Mouse (Mus musculus) neural tube, embryonic 12.5 days (tissue): ENCODE measurements around the gene Kcnk15. TPM values are rescaled to one million over a fixed set of nuclear protein-coding genes. Genes with fewer than 3 reads are reported as not detected.

Experiments
- ATAC-seq: fragments of 200-750 bp; cut with Nextera tagmentation; 2 replicates; pipeline ENCODE4 v1.8.0; 2017; ENCODE audit warnings: low read depth, mild to moderate bottlenecking, moderate TSS enrichment, moderate library complexity; ENCODE audit not compliant: low FRiP score
- H3K27ac ChIP-seq: fragments of 300-500 bp; sonication (generic); 2 replicates; pipeline ENCODE4 v1.5.1; 2016
- H3K27me3 ChIP-seq: fragments of 300-500 bp; sonication (generic); replicated peaks from 2 replicates; pipeline ENCODE4 v1.6.1; 2016; ENCODE audit warnings: mild to moderate bottlenecking
- H3K36me3 ChIP-seq: fragments of 300-500 bp; sonication (generic); 2 replicates; pipeline ENCODE4 v1.6.1; 2016; ENCODE audit warnings: mild to moderate bottlenecking
- H3K4me1 ChIP-seq: fragments of 300-500 bp; sonication (generic); 2 replicates; pipeline ENCODE4 v1.6.1; 2016
- H3K4me2 ChIP-seq: fragments of 300-500 bp; sonication (generic); replicated peaks from 2 replicates; pipeline ENCODE4 v1.6.1; 2016; ENCODE audit warnings: mild to moderate bottlenecking
- H3K4me3 ChIP-seq: fragments of 300-500 bp; sonication (generic); 2 replicates; pipeline ENCODE4 v1.5.1; 2016
- H3K9ac ChIP-seq: fragments of 300-500 bp; sonication (generic); 2 replicates; pipeline ENCODE4 v1.6.1; 2016; ENCODE audit warnings: mild to moderate bottlenecking
- H3K9me3 ChIP-seq: fragments of 300-500 bp; sonication (generic); 2 replicates; pipeline ENCODE4 v1.6.1; 2016; ENCODE audit warnings: mild to moderate bottlenecking
- WGBS: fragments of 180-500 bp; shearing (Covaris S2); methylation state at CpG from one replicate; pipeline ENCODE4 v1.1.7; 2016; 5-methylcytosine and 5-hydroxymethylcytosine counted together
- polyA plus RNA-seq: library from polyadenylated mRNA; unstranded; fragments of >200 nt; fragmentation: Nextera tagmentation; extraction: Ambion mirVana; gene quantifications from 2 replicates; pipeline ENCODE4 v1.2.1, GENCODE M21; 2016

The Kcnk15 gene
- 0.10 TPM in 1 of 2 replicates, not detected in the other for polyA plus RNA-seq

DNA sequence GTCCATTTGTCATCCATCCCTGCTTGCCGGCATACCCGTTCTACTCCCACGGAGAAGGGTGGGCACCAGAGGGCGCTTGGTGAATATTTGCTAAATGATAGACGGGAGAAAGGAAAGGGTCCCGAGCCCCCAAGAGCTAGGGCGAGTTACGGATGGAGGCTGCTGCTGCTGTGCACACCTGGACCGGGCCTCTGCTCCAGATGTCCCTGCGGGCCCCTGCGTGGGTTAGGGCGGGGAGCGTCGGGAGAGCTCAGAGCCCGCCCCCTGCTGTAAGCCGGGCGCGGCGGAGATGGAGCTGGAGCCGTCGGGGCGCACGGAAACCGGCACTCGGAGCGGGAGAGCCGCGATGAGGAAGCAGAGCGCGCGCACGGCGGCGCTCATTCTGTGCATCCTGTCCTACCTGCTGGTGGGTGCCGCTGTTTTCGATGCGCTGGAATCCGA lies at the start of gene Kcnk15:
TSS of gene Kcnk15 (plus strand) at position 191 of the 441 bp plus-strand sequence.
- peak within 1 kb of the TSS; percentile 38 for H3K4me2 ChIP-seq
- H3K9ac ChIP-seq, result no peak within 1 kb of the TSS
- no peaks in the 10 kb centered on the region for H3K4me1 ChIP-seq
- H3K27me3 ChIP-seq, result peaks cover 84% of the 10 kb centered on the region
- H3K9me3 ChIP-seq, result no peaks in the 10 kb centered on the region
- 1% methylated on average over 38 of the region's 38 CpGs for WGBS
- peak within 1 kb of the TSS; percentile 18; the same call in 1 of the 2 replicates for H3K4me3 ChIP-seq
- H3K27ac ChIP-seq, result no peak within 1 kb of the TSS
- ATAC-seq, result no peak
- H3K36me3 ChIP-seq, result no peaks in the 10 kb centered on the region

DNA sequence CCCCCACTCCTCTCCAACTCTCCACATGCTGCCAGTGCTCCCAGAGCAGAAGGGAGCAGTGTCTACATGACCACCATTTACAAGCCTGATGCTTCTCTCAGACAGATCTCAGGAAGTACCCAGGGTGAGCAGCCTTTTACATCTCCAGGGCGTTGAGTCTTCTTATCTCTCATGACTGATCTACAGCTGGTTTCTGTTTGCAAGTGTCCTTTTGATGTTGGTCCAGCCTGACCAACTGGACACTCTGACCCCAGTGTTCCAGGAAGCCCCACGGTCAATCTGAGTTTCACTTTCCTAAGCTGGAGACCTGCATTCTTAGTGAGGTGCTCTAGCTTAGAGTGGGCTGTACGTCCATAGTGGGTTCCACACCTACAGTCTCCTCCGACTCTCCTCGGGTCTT lies 49.6 kb upstream of the Kcnk15 start:
- no peaks in the 10 kb centered on the region for H3K4me1 ChIP-seq
- no peak overlapping the region for H3K4me2 ChIP-seq
- H3K27me3 ChIP-seq, result no peaks in the 10 kb centered on the region
- 86% methylated on average over 5 of the region's 5 CpGs for WGBS
- H3K9me3 ChIP-seq, result no peaks in the 10 kb centered on the region
- no peak overlapping the region for H3K9ac ChIP-seq
- no peaks in the 10 kb centered on the region for H3K36me3 ChIP-seq
- ATAC-seq, result no peak
- H3K4me3 ChIP-seq, result no peak overlapping the region
- H3K27ac ChIP-seq, result no peak overlapping the region

DNA sequence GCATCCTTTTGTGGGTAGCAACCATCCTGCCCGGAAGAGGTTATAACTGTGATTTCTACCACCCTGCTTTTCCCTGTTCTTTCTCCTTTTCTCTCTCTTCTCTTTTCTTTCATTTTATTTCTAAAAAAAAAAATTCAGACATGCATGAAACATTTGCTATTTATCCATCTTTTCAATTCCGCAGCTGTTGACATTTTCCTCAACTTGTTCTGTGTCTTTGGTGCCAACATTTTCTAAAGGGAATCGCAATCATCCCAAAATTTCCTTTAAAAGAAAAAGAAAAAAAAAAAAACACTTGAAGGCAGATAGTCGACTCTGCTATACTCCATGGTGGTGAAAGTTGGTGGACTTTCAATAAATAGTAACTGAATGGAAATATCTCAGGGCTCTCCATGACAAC lies 44.3 kb upstream of the Kcnk15 start:
- H3K9me3 ChIP-seq, result no peaks in the 10 kb centered on the region
- WGBS, result 89% methylated on average over 4 of the region's 4 CpGs
- ATAC-seq, result no peak
- H3K27ac ChIP-seq, result no peak overlapping the region
- no peaks in the 10 kb centered on the region for H3K36me3 ChIP-seq
- H3K4me1 ChIP-seq, result no peaks in the 10 kb centered on the region; the same call in 1 of the 2 replicates
- no peaks in the 10 kb centered on the region for H3K27me3 ChIP-seq
- no peak overlapping the region for H3K9ac ChIP-seq
- H3K4me3 ChIP-seq, result no peak overlapping the region
- H3K4me2 ChIP-seq, result no peak overlapping the region

- no peak overlapping the region for H3K9ac ChIP-seq
- ATAC-seq, result no peak
- H3K4me1 ChIP-seq, result no peaks in the 10 kb centered on the region; the same call in 1 of the 2 replicates
- H3K4me2 ChIP-seq, result no peak overlapping the region
- no peaks in the 10 kb centered on the region for H3K36me3 ChIP-seq
- H3K4me3 ChIP-seq, result no peak overlapping the region
- H3K27ac ChIP-seq, result no peak overlapping the region
- H3K9me3 ChIP-seq, result no peaks in the 10 kb centered on the region
- H3K27me3 ChIP-seq, result no peaks in the 10 kb centered on the region
- WGBS, result 73% methylated on average over 7 of the region's 7 CpGs
Measured at GRCm38 (mm10) chr2:163809704-163810103, 43.7 kb upstream of the Kcnk15 start.

DNA sequence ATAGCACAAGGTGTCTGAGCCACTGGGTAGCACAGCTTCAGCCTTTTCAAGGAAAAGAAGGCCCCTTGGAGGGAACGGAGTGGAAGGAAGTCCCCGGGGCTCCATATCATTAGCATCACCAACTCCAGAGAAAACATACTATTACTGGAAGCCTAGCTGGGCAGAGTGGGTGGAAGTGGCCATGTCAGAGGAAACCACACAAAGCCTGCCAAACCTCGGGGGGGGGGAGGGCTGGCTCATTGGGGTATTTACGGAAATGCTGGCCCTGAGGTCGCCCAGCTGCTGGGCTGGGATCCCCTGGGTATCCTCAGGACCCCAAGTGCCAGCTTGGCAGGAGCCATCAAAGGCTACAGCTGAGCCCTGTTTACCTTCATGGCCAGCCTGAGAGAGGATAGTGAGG lies 40.4 kb upstream of the Kcnk15 start:
- Histone ChIP-seq H3K4me1 (no peaks in the 10 kb centered on the region; the same call in 1 of the 2 replicates), H3K4me2 (no peak overlapping the region), H3K9ac (no peak overlapping the region), H3K4me3 (no peak overlapping the region), H3K27me3 (no peaks in the 10 kb centered on the region), H3K9me3 (no peaks in the 10 kb centered on the region), H3K27ac (no peak overlapping the region), H3K36me3 (no peaks in the 10 kb centered on the region)
- ATAC-seq, result no peak
- 55% methylated on average over 5 of the region's 5 CpGs for WGBS

DNA sequence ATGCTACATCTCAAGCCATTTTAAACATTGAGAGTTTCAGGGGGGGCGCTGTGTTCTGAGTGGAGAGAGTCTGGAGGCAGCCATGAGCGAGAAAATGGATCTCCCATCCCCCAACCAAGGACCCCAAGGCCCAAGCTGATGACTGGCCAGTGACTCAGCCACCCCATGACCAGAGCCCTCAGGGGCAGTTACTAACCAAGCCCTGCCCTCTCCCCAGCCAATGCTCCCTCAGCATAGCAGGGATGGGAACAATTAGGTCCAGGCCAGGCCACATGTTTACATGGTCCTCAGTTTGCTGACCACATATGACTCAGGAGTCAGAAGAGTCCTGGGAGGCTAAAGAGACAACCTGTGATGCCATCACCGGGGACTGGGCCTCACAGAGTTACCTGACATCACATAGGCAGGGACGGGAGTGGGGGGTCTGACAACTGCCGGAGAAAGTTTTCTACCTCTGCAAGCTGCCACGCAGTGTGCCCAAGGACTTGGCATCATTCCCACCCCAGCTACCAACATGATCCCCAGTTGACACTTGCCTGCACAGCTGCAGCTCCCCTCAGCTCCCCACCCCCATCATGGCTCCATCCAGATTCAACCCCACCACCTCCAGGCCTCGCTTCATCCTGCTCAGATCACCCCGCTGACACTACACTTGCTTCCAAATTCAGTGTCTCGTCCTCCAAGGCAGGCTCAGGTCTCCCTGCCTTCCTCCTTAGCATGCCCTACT lies 38.5 kb upstream of the Kcnk15 start:
- Histone ChIP-seq H3K4me3 (no peak overlapping the region), H3K9ac (no peak overlapping the region), H3K4me1 (no peaks in the 10 kb centered on the region; the same call in 1 of the 2 replicates), H3K27ac (no peak overlapping the region), H3K4me2 (no peak overlapping the region), H3K27me3 (no peaks in the 10 kb centered on the region), H3K9me3 (no peaks in the 10 kb centered on the region), H3K36me3 (no peaks in the 10 kb centered on the region)
- ATAC-seq, result no peak
- 83% methylated on average over 9 of the region's 9 CpGs for WGBS

GRCm38 (mm10) chr2:163820607-163821006 lies 32.8 kb upstream of the Kcnk15 start, which contains the start of gene Ccn5:
Gene Ccn5 (plus strand): TSS chr2:163820861.
- H3K4me3 ChIP-seq, result no peak within 1 kb of the TSS
- 78% methylated on average over 4 of the region's 4 CpGs for WGBS
- ATAC-seq, result no peak
- H3K4me2 ChIP-seq, result no peak within 1 kb of the TSS
- H3K9me3 ChIP-seq, result no peaks in the 10 kb centered on the region
- no peaks in the 10 kb centered on the region for H3K4me1 ChIP-seq
- no peaks in the 10 kb centered on the region for H3K36me3 ChIP-seq
- no peak within 1 kb of the TSS for H3K9ac ChIP-seq
- no peaks in the 10 kb centered on the region for H3K27me3 ChIP-seq
- no peak within 1 kb of the TSS for H3K27ac ChIP-seq

DNA sequence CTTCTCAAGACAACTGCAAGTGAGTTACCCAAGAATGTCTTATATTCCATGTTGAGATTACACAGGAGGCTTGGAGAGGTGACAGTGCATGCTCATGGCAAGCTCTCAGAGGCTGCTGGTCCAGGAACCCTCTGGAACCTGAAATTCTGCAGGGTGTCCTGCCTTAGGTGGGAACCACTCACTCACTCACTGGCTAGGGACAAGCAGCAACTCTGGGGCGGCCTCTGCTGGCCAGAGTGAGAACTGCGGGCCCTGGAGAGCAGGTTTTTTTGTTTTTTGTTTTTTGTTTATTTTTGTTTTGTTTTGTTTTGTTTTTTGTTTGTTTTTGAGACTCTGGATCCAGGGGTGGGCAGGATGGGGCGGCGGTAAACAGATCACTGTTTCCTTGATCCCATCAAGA lies 30.2 kb upstream of the Kcnk15 start:
- WGBS, result 12% methylated on average over 4 of the region's 4 CpGs

DNA sequence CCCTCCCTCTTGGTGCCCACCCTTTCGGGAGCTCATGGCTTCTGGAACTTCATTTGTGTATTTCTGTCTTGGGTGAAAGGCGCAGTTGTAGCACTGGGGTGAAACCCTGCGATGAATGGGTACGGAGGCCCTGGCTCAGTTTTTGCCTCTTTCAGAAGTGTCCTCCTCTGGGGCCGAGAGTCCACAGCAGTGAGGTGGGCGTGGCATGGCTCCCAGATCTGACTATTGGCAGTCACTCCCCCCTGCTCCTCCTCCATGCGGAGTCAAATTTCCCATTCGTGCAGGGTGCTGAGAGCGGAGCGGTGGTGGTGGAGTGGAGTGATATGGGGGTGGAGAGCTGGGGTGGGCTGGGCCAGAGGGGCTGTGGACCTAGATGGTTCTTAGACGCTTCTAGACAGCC lies 29.7 kb upstream of the Kcnk15 start:
- no peak for ATAC-seq
- H3K9ac ChIP-seq, result no peak overlapping the region
- 16% methylated on average over 11 of the region's 11 CpGs for WGBS
- H3K4me2 ChIP-seq, result peak overlapping the region; percentile 41
- no peaks in the 10 kb centered on the region for H3K9me3 ChIP-seq
- H3K36me3 ChIP-seq, result no peaks in the 10 kb centered on the region
- H3K27me3 ChIP-seq, result no peaks in the 10 kb centered on the region
- no peak overlapping the region for H3K27ac ChIP-seq
- no peaks in the 10 kb centered on the region for H3K4me1 ChIP-seq
- no peak overlapping the region for H3K4me3 ChIP-seq

More for the DNA sequence above, 30.2 kb upstream of the Kcnk15 start:
- ATAC-seq, result no peak
- H3K4me3 ChIP-seq, result no peak overlapping the region
- H3K9me3 ChIP-seq, result no peaks in the 10 kb centered on the region
- no peaks in the 10 kb centered on the region for H3K36me3 ChIP-seq
- H3K4me1 ChIP-seq, result no peaks in the 10 kb centered on the region
- H3K4me2 ChIP-seq, result peak overlapping the region; percentile 41
- H3K27me3 ChIP-seq, result no peaks in the 10 kb centered on the region
- no peak overlapping the region for H3K9ac ChIP-seq
- no peak overlapping the region for H3K27ac ChIP-seq

- no peaks in the 10 kb centered on the region for H3K9me3 ChIP-seq
- no peaks in the 10 kb centered on the region for H3K36me3 ChIP-seq
- WGBS, result 78% methylated on average over 1 of the region's 1 CpGs
- H3K27me3 ChIP-seq, result no peaks in the 10 kb centered on the region
- H3K4me3 ChIP-seq, result no peak overlapping the region
- H3K4me1 ChIP-seq, result no peaks in the 10 kb centered on the region
- H3K4me2 ChIP-seq, result no peak overlapping the region
- no peak overlapping the region for H3K9ac ChIP-seq
- ATAC-seq, result no peak
- H3K27ac ChIP-seq, result no peak overlapping the region
Measured at GRCm38 (mm10) chr2:163825861-163826260, 27.6 kb upstream of the Kcnk15 start.

GRCm38 (mm10) chr2:163826494-163826893 lies 27.0 kb upstream of the Kcnk15 start:
- no peak for ATAC-seq
- Histone ChIP-seq H3K9ac (no peak overlapping the region), H3K4me2 (no peak overlapping the region), H3K27ac (no peak overlapping the region), H3K4me3 (no peak overlapping the region), H3K27me3 (no peaks in the 10 kb centered on the region), H3K36me3 (no peaks in the 10 kb centered on the region), H3K4me1 (no peaks in the 10 kb centered on the region), H3K9me3 (no peaks in the 10 kb centered on the region)
- 82% methylated on average over 5 of the region's 5 CpGs for WGBS

- H3K9me3 ChIP-seq, result no peaks in the 10 kb centered on the region
- no peaks in the 10 kb centered on the region for H3K36me3 ChIP-seq
- H3K27me3 ChIP-seq, result no peaks in the 10 kb centered on the region
- H3K4me3 ChIP-seq, result no peak overlapping the region
- WGBS, result 60% methylated on average over 1 of the region's 1 CpGs
- no peak overlapping the region for H3K27ac ChIP-seq
- no peak overlapping the region for H3K9ac ChIP-seq
- H3K4me1 ChIP-seq, result no peaks in the 10 kb centered on the region
- no peak overlapping the region for H3K4me2 ChIP-seq
- ATAC-seq, result no peak
Measured at GRCm38 (mm10) chr2:163831163-163831562, 22.3 kb upstream of the Kcnk15 start.

- H3K36me3 ChIP-seq, result no peaks in the 10 kb centered on the region
- H3K27ac ChIP-seq, result no peak overlapping the region
- H3K9ac ChIP-seq, result no peak overlapping the region
- H3K4me2 ChIP-seq, result no peak overlapping the region
- 29% methylated on average over 9 of the region's 9 CpGs for WGBS
- no peak overlapping the region for H3K4me3 ChIP-seq
- no peak for ATAC-seq
- H3K27me3 ChIP-seq, result no peaks in the 10 kb centered on the region
- H3K9me3 ChIP-seq, result no peaks in the 10 kb centered on the region
- H3K4me1 ChIP-seq, result no peaks in the 10 kb centered on the region
Measured at GRCm38 (mm10) chr2:163838043-163838442, 15.4 kb upstream of the Kcnk15 start.
